Mouse (Mus musculus) kidney, embryonic 15.5 days (tissue): ENCODE measurements around the gene Usp7. TPM values are rescaled to one million over a fixed set of nuclear protein-coding genes. Genes with fewer than 3 reads are reported as not detected.
"Not testable (repeated sequence)": the region's sequence is repeated elsewhere in the genome, so short reads cannot be mapped to it uniquely, and the experiment has no call there.

ENCODE experiments used
- ATAC-seq: fragments of 200-750 bp; cut with Nextera tagmentation; replicated peaks from 2 replicates; pipeline ENCODE4 v1.8.0; 2017; ENCODE audit warnings: moderate TSS enrichment; ENCODE audit not compliant: low FRiP score
- H3K27ac ChIP-seq: fragments of 300-500 bp; sonication (generic); 2 replicates; pipeline ENCODE4 v1.5.1; 2015; ENCODE audit warnings: mild to moderate bottlenecking, inconsistent platforms
- H3K27me3 ChIP-seq: fragments of 300-500 bp; sonication (generic); 2 replicates; pipeline ENCODE4 v1.6.1; 2015; ENCODE audit warnings: inconsistent platforms
- H3K36me3 ChIP-seq: fragments of 300-500 bp; sonication (generic); 2 replicates; pipeline ENCODE4 v1.6.1; 2015; ENCODE audit warnings: inconsistent platforms
- H3K4me1 ChIP-seq: fragments of 300-500 bp; sonication (generic); 2 replicates; pipeline ENCODE4 v1.6.1; 2015; ENCODE audit warnings: inconsistent platforms
- H3K4me2 ChIP-seq: fragments of 300-500 bp; sonication (generic); 2 replicates; pipeline ENCODE4 v1.6.1; 2015; ENCODE audit warnings: moderate library complexity, mild to moderate bottlenecking, inconsistent platforms
- H3K4me3 ChIP-seq: fragments of 300-500 bp; sonication (generic); replicated peaks from 2 replicates; pipeline ENCODE4 v1.5.1; 2015; ENCODE audit warnings: mild to moderate bottlenecking, inconsistent platforms
- H3K9ac ChIP-seq: fragments of 300-500 bp; sonication (generic); 2 replicates; pipeline ENCODE4 v1.6.1; 2015; ENCODE audit warnings: mild to moderate bottlenecking, inconsistent platforms
- H3K9me3 ChIP-seq: fragments of 300-500 bp; sonication (generic); replicated peaks from 2 replicates; pipeline ENCODE4 v1.6.1; 2016; ENCODE audit warnings: inconsistent platforms
- WGBS: fragments of 180-500 bp; shearing (Covaris S2); methylation state at CpG from one replicate; pipeline ENCODE4 v1.1.7; 2015; ENCODE audit warnings: mixed read lengths; 5-methylcytosine and 5-hydroxymethylcytosine counted together
- polyA plus RNA-seq: library from polyadenylated mRNA; unstranded; fragments of >200 nt; fragmentation: Nextera tagmentation; extraction: Ambion mirVana; gene quantifications from 2 replicates; pipeline ENCODE4 v1.2.1, GENCODE M21; 2015

Gene Usp7
- polyA plus RNA-seq, 1 experiment from 2014 or later = 31.3 TPM

DNA sequence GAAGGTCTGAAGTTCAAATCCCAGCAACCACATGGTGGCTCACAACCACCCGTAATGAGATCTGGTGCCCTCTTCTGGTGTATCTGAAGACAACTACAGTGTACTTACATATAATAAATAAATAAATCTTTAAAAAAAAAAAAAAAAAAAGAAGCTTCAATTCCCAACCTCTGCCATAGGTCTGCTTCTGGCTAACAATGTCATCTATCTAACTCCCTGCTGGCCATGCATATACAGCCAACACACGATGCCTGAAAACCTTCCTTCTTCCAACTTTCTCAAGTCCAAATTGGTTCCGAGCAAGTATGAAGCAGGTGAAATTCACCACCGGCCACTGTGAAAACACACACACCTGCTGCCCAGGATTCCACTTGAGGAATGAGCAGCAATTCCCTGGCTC is 59.7 kb downstream of the Usp7 start:
- not testable (repeated sequence) for H3K9ac ChIP-seq, ATAC-seq, H3K4me2 ChIP-seq, H3K4me3 ChIP-seq, H3K27ac ChIP-seq, H3K36me3 ChIP-seq, H3K27me3 ChIP-seq, H3K9me3 ChIP-seq
- peaks cover 57% of the 10 kb centered on the region for H3K4me1 ChIP-seq
- WGBS = 90% methylated on average over 3 of the region's 4 CpGs

DNA sequence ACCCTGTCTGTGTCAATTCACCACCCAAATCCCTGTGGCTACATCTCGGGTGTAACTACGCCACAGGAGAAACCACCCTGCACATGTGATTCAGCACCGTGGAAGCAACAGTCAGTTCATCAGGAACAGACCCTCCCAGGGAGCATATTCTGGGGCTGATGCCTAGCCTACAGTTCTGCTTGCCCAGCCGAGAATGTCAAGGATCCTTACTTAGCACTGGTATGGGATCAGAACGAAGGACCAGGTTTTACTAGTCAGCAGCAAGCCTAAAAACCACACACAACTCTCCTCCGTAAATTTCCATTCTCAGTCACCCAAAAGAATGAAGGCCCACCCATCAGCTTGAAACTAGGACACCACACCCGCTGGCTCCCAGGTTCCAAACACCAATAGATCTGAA is 60.5 kb downstream of the Usp7 start:
- H3K27ac ChIP-seq = no peak overlapping the region
- 87% methylated on average over 7 of the region's 7 CpGs for WGBS

DNA sequence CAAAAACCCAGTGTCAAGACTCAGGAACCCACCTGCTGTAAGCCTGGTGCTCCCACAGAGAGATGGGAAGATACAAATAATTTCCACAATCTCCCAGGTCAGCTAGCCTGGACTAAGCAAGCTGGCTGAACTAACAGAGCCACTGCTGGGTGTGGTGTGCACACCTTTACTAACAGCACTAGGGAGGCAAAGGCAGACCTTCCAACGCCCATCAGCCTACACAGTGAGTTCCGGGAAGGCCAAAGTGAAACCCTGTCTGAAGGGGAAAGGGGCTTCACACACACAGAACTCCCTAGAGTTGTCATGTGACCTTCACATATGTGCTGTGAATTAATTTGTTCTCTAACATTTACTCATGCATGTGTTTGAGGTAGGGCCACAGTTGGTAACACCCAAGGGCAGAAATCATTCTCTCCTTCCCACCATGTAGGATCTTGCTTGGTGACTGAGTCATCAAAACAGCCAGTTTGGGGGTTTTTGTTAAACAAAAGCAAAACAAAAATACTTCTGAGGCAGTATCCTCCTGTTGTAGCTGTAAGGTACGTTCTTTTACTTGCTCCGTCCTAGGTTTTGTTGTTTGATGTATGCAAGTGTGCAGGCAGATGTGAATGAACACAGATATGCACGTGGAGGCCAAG is 63.9 kb downstream of the Usp7 start:
- Histone ChIP-seq H3K4me3 (no peak overlapping the region), H3K4me1 (peaks cover 29% of the 10 kb centered on the region), H3K9ac (no peak overlapping the region), H3K9me3 (no peaks in the 10 kb centered on the region), H3K27ac (no peak overlapping the region), H3K4me2 (no peak overlapping the region), H3K27me3 (no peaks in the 10 kb centered on the region), H3K36me3 (no peaks in the 10 kb centered on the region)
- ATAC-seq = no peak
- WGBS = 92% methylated on average over 5 of the region's 5 CpGs

More for the DNA sequence above, 60.5 kb downstream of the Usp7 start:
- ATAC-seq = no peak
- Histone ChIP-seq H3K27me3 (no peaks in the 10 kb centered on the region), H3K9me3 (no peaks in the 10 kb centered on the region), H3K4me3 (no peak overlapping the region), H3K36me3 (no peaks in the 10 kb centered on the region), H3K9ac (no peak overlapping the region), H3K4me1 (peaks cover 52% of the 10 kb centered on the region), H3K4me2 (no peak overlapping the region)

DNA sequence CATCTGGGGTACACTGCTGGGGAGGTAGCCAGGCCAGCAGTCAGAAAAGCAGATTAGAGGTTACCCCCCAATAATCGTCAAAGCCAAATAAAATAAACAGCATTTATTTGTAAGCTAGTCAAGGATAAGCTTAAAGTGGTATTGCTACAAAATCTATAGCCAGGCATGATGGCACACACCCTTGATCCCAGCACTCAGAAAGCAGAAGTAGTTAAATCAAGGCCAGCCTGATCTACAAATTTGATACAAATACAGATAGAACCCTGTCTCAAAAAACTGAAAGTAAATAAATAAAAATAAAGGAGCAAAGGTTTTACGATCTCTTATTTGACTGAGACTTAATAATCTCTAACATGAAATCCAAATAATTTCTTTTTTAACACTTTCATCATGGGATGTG is 66.3 kb downstream of the Usp7 start:
- Histone ChIP-seq H3K4me1 (peaks cover 17% of the 10 kb centered on the region; the same call in 1 of the 2 replicates), H3K27ac (no peak overlapping the region), H3K4me2 (no peak overlapping the region), H3K4me3 (no peak overlapping the region), H3K9me3 (no peaks in the 10 kb centered on the region), H3K36me3 (no peaks in the 10 kb centered on the region), H3K27me3 (no peaks in the 10 kb centered on the region), H3K9ac (no peak overlapping the region)
- WGBS = 93% methylated on average over 2 of the region's 2 CpGs
- no peak for ATAC-seq

DNA sequence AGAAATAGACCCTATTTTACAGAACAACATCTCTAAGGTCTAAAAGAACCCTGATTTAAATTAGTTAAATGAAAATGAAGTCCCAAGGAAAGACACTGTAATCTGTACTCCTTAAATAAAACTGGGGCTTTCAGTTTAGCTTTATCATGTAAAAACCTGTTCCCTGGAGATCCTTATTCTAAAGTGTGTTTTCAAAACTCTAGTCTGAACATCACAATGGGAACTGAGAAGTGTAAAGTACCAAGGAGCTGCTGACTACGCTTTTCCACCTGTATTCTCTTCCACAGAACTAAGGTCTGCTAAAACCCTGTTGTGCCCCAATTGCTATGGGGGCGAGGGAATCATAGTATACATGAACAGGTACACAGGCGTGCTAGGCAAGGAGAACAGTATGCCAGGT is 68.1 kb downstream of the Usp7 start:
- H3K9me3 ChIP-seq = no peaks in the 10 kb centered on the region
- no peak overlapping the region for H3K9ac ChIP-seq
- no peaks in the 10 kb centered on the region for H3K27me3 ChIP-seq
- no peak overlapping the region for H3K4me3 ChIP-seq
- 91% methylated on average over 3 of the region's 3 CpGs for WGBS
- H3K4me1 ChIP-seq = peaks cover 7% of the 10 kb centered on the region
- H3K36me3 ChIP-seq = no peaks in the 10 kb centered on the region
- H3K4me2 ChIP-seq = no peak overlapping the region
- H3K27ac ChIP-seq = no peak overlapping the region
- no peak for ATAC-seq

DNA sequence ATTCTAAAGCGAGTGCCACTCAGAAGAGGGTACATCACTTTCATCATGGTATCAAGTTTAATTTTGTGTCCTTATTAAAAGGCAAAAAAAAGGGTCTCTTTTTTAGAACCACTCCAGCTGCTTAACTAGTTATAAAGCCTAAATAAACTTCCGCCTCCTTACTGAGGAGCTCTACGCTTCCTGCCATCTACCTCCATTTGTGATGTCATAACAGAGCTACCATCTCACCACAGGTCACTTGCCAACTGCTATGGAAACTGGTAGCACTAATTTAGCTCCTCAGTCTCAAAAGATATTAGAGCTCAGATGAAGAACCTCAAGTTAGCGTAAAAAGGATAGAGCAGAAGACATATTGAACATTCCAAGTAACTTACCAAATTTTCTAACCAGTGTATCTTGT is 71.7 kb downstream of the Usp7 start:
- peaks cover 14% of the 10 kb centered on the region for H3K4me1 ChIP-seq
- no peak overlapping the region for H3K9ac ChIP-seq
- no peak overlapping the region for H3K4me3 ChIP-seq
- H3K36me3 ChIP-seq = peaks cover 10% of the 10 kb centered on the region
- H3K9me3 ChIP-seq = no peaks in the 10 kb centered on the region
- no peak overlapping the region for H3K27ac ChIP-seq
- H3K4me2 ChIP-seq = no peak overlapping the region
- H3K27me3 ChIP-seq = no peaks in the 10 kb centered on the region
- ATAC-seq = no peak
- WGBS = 89% methylated on average over 4 of the region's 4 CpGs

DNA sequence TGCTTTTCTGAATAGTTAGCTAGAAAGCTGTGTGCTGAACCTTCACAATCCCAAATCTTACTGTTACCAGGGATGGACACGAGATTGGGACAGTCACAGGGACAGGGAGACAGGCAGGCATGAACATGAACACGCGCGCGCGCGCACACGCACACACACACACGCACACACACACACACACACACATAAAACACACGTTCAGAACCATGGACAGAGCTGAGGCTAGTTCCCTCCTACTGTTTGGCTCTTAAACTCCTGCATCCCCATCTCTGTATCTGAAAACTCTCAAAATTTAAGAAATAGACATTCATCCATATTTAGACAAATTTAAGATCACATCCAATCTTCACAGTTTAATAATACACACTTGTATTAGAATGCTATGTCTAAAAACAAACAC is 74.4 kb downstream of the Usp7 start:
- H3K4me1 ChIP-seq = peaks cover 19% of the 10 kb centered on the region

DNA sequence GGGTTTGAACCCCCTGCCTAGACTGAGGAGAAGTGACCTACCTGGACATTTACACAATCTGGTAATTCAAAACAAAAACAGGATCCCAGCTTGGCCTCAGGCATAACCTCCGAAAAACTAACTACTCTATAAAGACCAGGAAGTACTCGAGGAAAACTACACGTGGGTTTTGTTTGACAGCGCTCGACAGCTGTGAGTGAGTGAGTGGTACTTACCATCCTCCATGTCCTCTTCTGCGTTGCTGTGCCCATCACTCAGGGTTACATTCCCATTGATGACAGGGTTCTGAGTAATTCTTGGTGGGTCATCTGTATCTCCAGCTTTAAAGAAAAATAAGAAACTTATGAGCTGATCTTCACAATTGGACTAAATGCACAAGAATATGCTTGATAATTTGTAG is 75.8 kb downstream of the Usp7 start:
- H3K4me2 ChIP-seq = no peak overlapping the region
- H3K9me3 ChIP-seq = no peaks in the 10 kb centered on the region
- no peak overlapping the region for H3K27ac ChIP-seq
- no peak for ATAC-seq
- peaks cover 51% of the 10 kb centered on the region for H3K36me3 ChIP-seq
- H3K9ac ChIP-seq = no peak overlapping the region
- H3K4me3 ChIP-seq = no peak overlapping the region
- peaks cover 19% of the 10 kb centered on the region for H3K4me1 ChIP-seq
- 58% methylated on average over 6 of the region's 6 CpGs for WGBS
- H3K27me3 ChIP-seq = no peaks in the 10 kb centered on the region

More for the DNA sequence above, 74.4 kb downstream of the Usp7 start:
- WGBS = 91% methylated on average over 10 of the region's 10 CpGs
- no peaks in the 10 kb centered on the region for H3K9me3 ChIP-seq
- no peak overlapping the region for H3K4me2 ChIP-seq
- H3K9ac ChIP-seq = no peak overlapping the region
- no peaks in the 10 kb centered on the region for H3K27me3 ChIP-seq
- H3K27ac ChIP-seq = no peak overlapping the region
- H3K4me3 ChIP-seq = no peak overlapping the region
- H3K36me3 ChIP-seq = peaks cover 36% of the 10 kb centered on the region
- ATAC-seq = no peak

DNA sequence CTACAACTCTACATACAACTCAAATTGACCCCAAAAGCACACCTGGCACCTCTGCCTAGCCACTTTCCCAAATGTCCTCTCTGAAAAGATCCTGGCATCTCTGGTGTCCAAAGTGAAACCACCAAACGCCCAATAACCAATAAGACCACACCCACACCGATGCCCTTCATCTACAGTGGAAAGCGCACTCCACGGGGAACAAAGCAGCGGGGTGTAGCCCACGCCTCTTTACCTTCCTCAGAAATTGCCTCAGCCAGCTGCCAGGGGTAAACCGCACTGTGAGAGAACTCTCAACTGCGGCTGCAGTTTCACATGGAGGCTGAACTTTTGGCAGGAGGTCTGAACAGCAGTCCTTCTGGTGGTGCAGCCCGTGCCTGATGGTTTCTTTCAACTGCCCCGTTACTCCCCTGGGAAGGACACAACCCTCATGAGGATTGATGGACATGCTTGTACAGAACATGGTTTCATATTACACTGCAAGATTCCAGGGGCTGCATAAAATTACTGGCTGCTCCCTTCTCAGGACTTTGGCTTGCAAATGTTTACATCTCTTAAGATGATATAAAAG is 76.5 kb downstream of the Usp7 start:
- peaks cover 58% of the 10 kb centered on the region for H3K36me3 ChIP-seq
- 58% methylated on average over 10 of the region's 10 CpGs for WGBS

DNA sequence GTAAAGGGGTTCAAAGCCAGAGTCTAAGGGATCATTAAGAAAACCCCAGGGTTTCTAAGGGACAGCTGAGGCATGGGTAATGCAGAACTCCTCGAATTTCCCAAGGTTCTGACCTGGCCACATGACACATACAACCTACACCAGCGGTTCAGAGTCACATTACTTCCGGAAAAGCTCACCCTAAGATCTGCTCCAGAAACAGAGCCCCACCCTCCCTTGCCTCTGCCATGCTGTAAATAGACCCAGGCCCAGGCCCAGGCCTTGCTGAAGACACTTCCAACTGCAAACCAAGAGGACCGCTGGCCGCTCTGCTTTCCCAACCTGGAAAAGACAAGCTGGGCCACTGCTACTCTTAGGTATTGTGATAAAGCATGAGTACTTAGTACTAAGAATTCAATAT is 77.3 kb downstream of the Usp7 start:
- peaks cover 65% of the 10 kb centered on the region for H3K36me3 ChIP-seq
- H3K9me3 ChIP-seq = no peaks in the 10 kb centered on the region
- 72% methylated on average over 5 of the region's 5 CpGs for WGBS
- no peak for ATAC-seq
- no peak overlapping the region for H3K27ac ChIP-seq
- H3K4me2 ChIP-seq = no peak overlapping the region
- no peak overlapping the region for H3K4me3 ChIP-seq
- H3K9ac ChIP-seq = no peak overlapping the region
- peaks cover 19% of the 10 kb centered on the region for H3K4me1 ChIP-seq
- no peaks in the 10 kb centered on the region for H3K27me3 ChIP-seq

More for the DNA sequence above, 76.5 kb downstream of the Usp7 start:
- H3K4me2 ChIP-seq = no peak overlapping the region
- H3K9me3 ChIP-seq = no peaks in the 10 kb centered on the region
- ATAC-seq = peak; percentile 61; the same call in 1 of the 2 replicates
- H3K9ac ChIP-seq = no peak overlapping the region
- no peaks in the 10 kb centered on the region for H3K27me3 ChIP-seq
- no peak overlapping the region; the same call in 1 of the 2 replicates for H3K27ac ChIP-seq
- H3K4me3 ChIP-seq = no peak overlapping the region
- H3K4me1 ChIP-seq = peaks cover 19% of the 10 kb centered on the region

DNA sequence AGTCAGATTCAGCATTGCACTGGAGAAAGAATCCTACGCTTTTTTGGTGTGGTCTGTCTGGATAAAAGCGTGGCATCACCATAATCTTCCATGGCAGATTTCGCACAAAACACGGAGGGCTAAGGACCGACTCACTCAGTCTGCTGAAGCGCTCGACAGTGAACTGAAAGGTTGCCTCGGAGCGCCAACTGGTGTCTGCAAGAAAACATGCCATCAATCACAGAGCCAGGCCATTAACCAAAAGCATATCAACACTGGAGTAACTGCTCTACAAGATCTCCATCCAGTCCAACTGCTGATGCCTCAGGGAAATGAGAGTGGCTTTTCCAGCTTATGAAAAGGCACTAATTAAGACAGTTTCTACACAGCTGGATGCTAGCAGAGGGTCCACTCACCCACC is 80.1 kb downstream of the Usp7 start:
- Histone ChIP-seq H3K27ac (no peak overlapping the region), H3K4me3 (no peak overlapping the region), H3K4me2 (no peak overlapping the region), H3K4me1 (peaks cover 19% of the 10 kb centered on the region), H3K36me3 (peaks cover 94% of the 10 kb centered on the region), H3K9me3 (no peaks in the 10 kb centered on the region), H3K27me3 (no peaks in the 10 kb centered on the region), H3K9ac (no peak overlapping the region)
- no peak for ATAC-seq
- WGBS = 65% methylated on average over 9 of the region's 9 CpGs

DNA sequence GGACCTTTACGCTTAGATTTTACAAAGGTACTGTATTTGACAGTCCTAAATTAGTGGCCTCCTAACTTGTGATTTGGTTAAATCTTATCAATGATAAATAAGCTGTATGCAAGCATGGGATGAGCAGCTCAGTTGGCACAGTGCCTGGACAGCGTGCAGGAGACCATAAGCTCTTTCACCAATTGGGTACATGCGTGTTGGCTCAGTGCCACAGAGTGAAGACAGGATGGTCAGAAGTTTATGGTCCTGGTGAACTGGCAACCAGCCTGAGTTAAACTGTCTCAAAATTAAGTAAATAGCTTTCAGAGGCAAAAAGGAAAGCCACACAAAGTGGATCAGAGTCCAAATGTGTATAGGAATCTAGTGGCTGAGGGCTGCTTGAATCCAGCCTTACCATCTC is 91.5 kb downstream of the Usp7 start:
- H3K9me3 ChIP-seq = no peaks in the 10 kb centered on the region
- no peak overlapping the region for H3K4me2 ChIP-seq
- H3K27ac ChIP-seq = no peak overlapping the region
- H3K9ac ChIP-seq = no peak overlapping the region
- H3K4me3 ChIP-seq = no peak overlapping the region
- no peaks in the 10 kb centered on the region for H3K27me3 ChIP-seq
- H3K36me3 ChIP-seq = peaks cover 98% of the 10 kb centered on the region
- no peaks in the 10 kb centered on the region for H3K4me1 ChIP-seq
- 91% methylated on average over 3 of the region's 3 CpGs for WGBS
- ATAC-seq = no peak

DNA sequence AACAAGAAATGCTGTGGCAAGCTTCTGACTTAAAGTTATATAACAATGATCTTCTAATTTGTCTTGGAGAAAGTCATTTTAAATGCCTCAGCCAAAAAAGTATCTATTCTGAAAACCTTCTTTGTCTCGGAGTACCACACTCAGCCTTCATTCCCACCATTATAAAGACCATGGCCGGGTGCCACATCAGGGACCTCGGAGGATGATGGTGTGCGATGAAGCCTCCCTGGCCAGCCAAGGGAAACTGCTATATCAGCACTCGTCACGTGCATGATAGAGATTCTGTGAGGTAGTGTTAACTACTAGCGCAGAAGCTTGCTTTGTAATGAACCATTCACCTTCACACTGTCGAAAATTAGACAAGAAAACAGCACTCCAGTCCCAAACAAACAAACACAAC is 92.6 kb downstream of the Usp7 start:
- Histone ChIP-seq H3K9ac (no peak overlapping the region), H3K4me1 (no peaks in the 10 kb centered on the region), H3K27ac (no peak overlapping the region), H3K9me3 (no peaks in the 10 kb centered on the region), H3K36me3 (peaks cover 99% of the 10 kb centered on the region), H3K4me2 (no peak overlapping the region), H3K4me3 (no peak overlapping the region), H3K27me3 (no peaks in the 10 kb centered on the region)
- WGBS = 84% methylated on average over 8 of the region's 8 CpGs
- no peak for ATAC-seq
